Mouse (Mus musculus) kidney, adult 8-10 months (tissue): ENCODE measurements around the gene Ptpro.
A peak's percentile ranks its signal among the peaks of the same experiment; 100 is the strongest.

Experiments used
- DNase-seq, 2 experiments: peaks; one replicate each; pipeline ENCODE4 v3.0.0; 2022

Ptpro gene

GRCm38 (mm10) chr6:137458136-137458535, 206.0 kb downstream of the Ptpro start:
- DNase-seq: no peak

GRCm38 (mm10) chr6:137463771-137464170, 211.7 kb downstream of the Ptpro start:
- no peak for DNase-seq

- DNase-seq: peak; percentile 64 to 69
Observed at GRCm38 (mm10) chr6:137465253-137465652, 213.1 kb downstream of the Ptpro start.

- no peak for DNase-seq
Observed at GRCm38 (mm10) chr6:137466256-137466655, 214.1 kb downstream of the Ptpro start.

- DNase-seq: peak; percentile 30 to 35
Observed at GRCm38 (mm10) chr6:137467696-137468095, 215.6 kb downstream of the Ptpro start.

- no peak for DNase-seq
Observed at GRCm38 (mm10) chr6:137469541-137469940, 217.4 kb downstream of the Ptpro start.

- DNase-seq: peak; percentile 76 to 88
Observed at GRCm38 (mm10) chr6:137470901-137471598, 218.9 kb downstream of the Ptpro start.

GRCm38 (mm10) chr6:137472129-137472528, 220.0 kb downstream of the Ptpro start:
- no peak for DNase-seq

GRCm38 (mm10) chr6:137473433-137473832, 221.3 kb downstream of the Ptpro start:
- DNase-seq: peak; percentile 47 to 53

GRCm38 (mm10) chr6:137475695-137476094, 223.6 kb downstream of the Ptpro start:
- DNase-seq: peak; percentile 47 to 53

- no peak for DNase-seq
Observed at GRCm38 (mm10) chr6:137482891-137483290, 230.8 kb downstream of the Ptpro start.

- peak; percentile 59 to 65 for DNase-seq
Observed at GRCm38 (mm10) chr6:137487443-137487842, 235.3 kb downstream of the Ptpro start.

- no peak for DNase-seq
Observed at GRCm38 (mm10) chr6:137490115-137490514, 238.0 kb downstream of the Ptpro start.

GRCm38 (mm10) chr6:137491659-137492058, 239.5 kb downstream of the Ptpro start:
- no peak for DNase-seq

GRCm38 (mm10) chr6:137492582-137492981, 240.5 kb downstream of the Ptpro start:
- no peak for DNase-seq

- no peak for DNase-seq
Observed at GRCm38 (mm10) chr6:137493211-137494135, 241.4 kb downstream of the Ptpro start.

- DNase-seq: peak in 1 of 2 experiments; percentile 48
Observed at GRCm38 (mm10) chr6:137494136-137494475, 242.0 kb downstream of the Ptpro start.

GRCm38 (mm10) chr6:137494801-137495200, 242.7 kb downstream of the Ptpro start:
- DNase-seq: no peak

GRCm38 (mm10) chr6:137495233-137495632, 243.1 kb downstream of the Ptpro start:
- no peak for DNase-seq

- DNase-seq: no peak
Observed at GRCm38 (mm10) chr6:137496562-137496961, 244.4 kb downstream of the Ptpro start.

GRCm38 (mm10) chr6:137497208-137497835, 245.2 kb downstream of the Ptpro start:
- no peak for DNase-seq

GRCm38 (mm10) chr6:137498781-137499180, 246.7 kb downstream of the Ptpro start:
- no peak for DNase-seq

GRCm38 (mm10) chr6:137503009-137503408, 250.9 kb downstream of the Ptpro start:
- DNase-seq: no peak
